Mouse (Mus musculus) ES-E14 (cell line): ENCODE data around the gene Pknox1.
"Not testable (repeated sequence)": the region's sequence is repeated elsewhere in the genome, so short reads cannot be mapped to it uniquely, and the experiment has no call there.

Experiments
- CHD2 ChIP-seq: IDR thresholded peaks from 2 replicates; pipeline ENCODE4 v1.6.1; 2014; ENCODE audit warnings: mild to moderate bottlenecking, low read depth, low read length, inconsistent platforms
- HCFC1 ChIP-seq: IDR thresholded peaks from 2 replicates; pipeline ENCODE4 v1.6.1; 2012; ENCODE audit warnings: low read length, inconsistent platforms, borderline replicate concordance; ENCODE audit not compliant: insufficient read depth
- ZC3H11A ChIP-seq: IDR thresholded peaks from 2 replicates; pipeline ENCODE4 v1.6.1; 2012; ENCODE audit warnings: low read depth, mild to moderate bottlenecking, inconsistent platforms, low read length, borderline replicate concordance
- ZNF384 ChIP-seq: IDR thresholded peaks from 2 replicates; pipeline ENCODE4 v1.6.1; 2012; ENCODE audit warnings: low read depth, low read length, inconsistent platforms

GRCm38 (mm10) chr17:31532331-31532730 is 32.2 kb upstream of the Pknox1 start:
- not testable (repeated sequence) for TF ChIP-seq HCFC1, CHD2, ZNF384, ZC3H11A
